Mouse (Mus musculus) lung, adult 2 months (tissue): Measurements from ENCODE around the gene Smim4. TPM values are rescaled to one million over a fixed set of nuclear protein-coding genes. Genes with fewer than 3 reads are reported as not detected.

Source experiments
- DNase-seq: peaks from one replicate; pipeline ENCODE4 v3.0.0; 2022
- H3K4me1 ChIP-seq: fragments of 200-500 bp; 2 replicates; pipeline ENCODE4 v1.6.1; 2011; ENCODE audit warnings: low read length; ENCODE audit not compliant: control insufficient read depth, insufficient read depth
- H3K4me3 ChIP-seq: fragments of 200-500 bp; replicated peaks from 2 replicates; pipeline ENCODE3; 2011; ENCODE audit warnings: low read depth, mild to moderate bottlenecking, control low read depth, low read length; ENCODE audit errors: extremely low read depth
- CTCF ChIP-seq: fragments of 200-500 bp; IDR thresholded peaks from 2 replicates; pipeline ENCODE4 v1.5.1; 2011; ENCODE audit warnings: mild to moderate bottlenecking, low read length, control low read depth; ENCODE audit not compliant: insufficient read depth
- POLR2A ChIP-seq: fragments of 200-500 bp; IDR thresholded peaks from 2 replicates; pipeline ENCODE4 v1.6.1; 2011; ENCODE audit warnings: low read depth, mild to moderate bottlenecking, control low read depth, low read length, borderline replicate concordance; ENCODE audit errors: extremely low read depth
- WGBS: fragments of 180-500 bp; shearing (Covaris S2); methylation state at CpG from one replicate; pipeline ENCODE4 v1.1.7; 2018; 5-methylcytosine and 5-hydroxymethylcytosine counted together
- polyA plus RNA-seq: library from polyadenylated mRNA; depleted of rRNA; stranded (reverse); fragments of >200 nt; gene quantifications from 2 replicates; pipeline ENCODE4 v1.2.3, GENCODE M21; 2012

The Smim4 gene
- polyA plus RNA-seq, 1 experiment: 58.1 TPM

GRCm38 (mm10) chr14:31126826-31127225 is 1.9 kb downstream of the Smim4 start:
- DNase-seq: no peak
- Histone ChIP-seq H3K4me3 (peak overlapping the region; percentile 13), H3K4me1 (peaks cover 6% of the 10 kb centered on the region)
- WGBS: 82% methylated on average over 8 of the region's 8 CpGs
- no peak for TF ChIP-seq CTCF
- TF ChIP-seq POLR2A: no peak

- DNase-seq: no peak
- Histone ChIP-seq H3K4me3 (no peak overlapping the region), H3K4me1 (peaks cover 6% of the 10 kb centered on the region)
- TF ChIP-seq POLR2A (no peak), CTCF (no peak)
- 48% methylated on average over 9 of the region's 9 CpGs for WGBS
These were observed 3.4 kb downstream of the Smim4 start for GRCm38 (mm10) chr14:31125106-31126075.

- TF ChIP-seq CTCF (no peak), POLR2A (no peak)
- no peak for DNase-seq
- no peak overlapping the region for H3K4me3 ChIP-seq
- WGBS: 34% methylated on average over 2 of the region's 2 CpGs
- H3K4me1 ChIP-seq: peaks cover 4% of the 10 kb centered on the region
These were observed 13.2 kb downstream of the Smim4 start for GRCm38 (mm10) chr14:31115522-31115921.

DNA sequence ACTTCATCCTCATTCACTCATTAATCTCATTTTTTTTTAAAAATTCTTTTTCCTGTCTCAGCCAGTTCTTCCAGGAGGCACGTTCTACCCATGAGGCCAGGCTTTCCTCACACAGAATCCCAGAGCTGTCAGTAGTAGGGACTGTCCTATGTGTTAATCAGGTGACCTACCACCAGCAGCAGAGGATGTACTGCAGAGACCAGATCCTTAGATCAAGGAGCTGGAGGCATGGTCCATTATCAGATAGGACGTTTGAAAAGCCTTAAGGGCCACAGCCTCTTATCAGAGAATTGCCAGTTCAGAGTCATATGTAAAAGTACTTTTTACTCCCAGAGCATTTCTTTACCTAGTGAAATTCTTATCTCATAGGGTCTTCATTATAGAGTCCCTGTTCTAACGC is 14.7 kb downstream of the Smim4 start:
- H3K4me1 ChIP-seq: peaks cover 4% of the 10 kb centered on the region
- DNase-seq: no peak
- WGBS: 69% methylated on average over 3 of the region's 3 CpGs
- no peak for TF ChIP-seq CTCF
- TF ChIP-seq POLR2A: no peak
- H3K4me3 ChIP-seq: no peak overlapping the region

- WGBS: 61% methylated on average over 5 of the region's 5 CpGs
- TF ChIP-seq POLR2A (no peak), CTCF (no peak)
- Histone ChIP-seq H3K4me3 (no peak overlapping the region), H3K4me1 (peaks cover 4% of the 10 kb centered on the region)
- DNase-seq: no peak
These were observed 16.6 kb downstream of the Smim4 start for GRCm38 (mm10) chr14:31112187-31112586.

DNA sequence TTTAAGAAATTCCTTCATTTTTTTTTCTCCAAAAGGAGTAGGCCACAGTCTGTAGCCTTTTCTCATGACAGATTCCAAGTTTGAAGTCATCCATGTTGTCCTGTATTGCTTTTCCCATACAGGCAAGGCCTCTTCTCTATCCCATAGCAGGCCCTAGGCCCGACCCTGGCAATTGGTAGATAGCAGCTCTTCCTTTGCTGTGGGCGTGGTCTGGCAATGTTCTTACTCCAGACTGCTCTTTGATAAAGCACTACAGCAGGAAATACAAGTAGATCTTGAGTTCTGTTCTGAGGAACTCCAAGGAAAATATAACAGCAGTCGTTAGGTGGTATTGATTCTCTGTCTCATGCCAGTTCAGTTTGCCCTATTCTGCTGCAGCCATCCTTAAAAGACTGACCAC is 18.1 kb downstream of the Smim4 start:
- Histone ChIP-seq H3K4me1 (peaks cover 4% of the 10 kb centered on the region), H3K4me3 (no peak overlapping the region)
- TF ChIP-seq CTCF: no peak
- 49% methylated on average over 3 of the region's 3 CpGs for WGBS
- DNase-seq: no peak

- 71% methylated on average over 2 of the region's 2 CpGs for WGBS
- TF ChIP-seq POLR2A: no peak
- TF ChIP-seq CTCF: no peak
- no peaks in the 10 kb centered on the region for H3K4me1 ChIP-seq
- H3K4me3 ChIP-seq: no peak overlapping the region
- DNase-seq: no peak
These were observed 23.6 kb downstream of the Smim4 start for GRCm38 (mm10) chr14:31105156-31105555.

DNA sequence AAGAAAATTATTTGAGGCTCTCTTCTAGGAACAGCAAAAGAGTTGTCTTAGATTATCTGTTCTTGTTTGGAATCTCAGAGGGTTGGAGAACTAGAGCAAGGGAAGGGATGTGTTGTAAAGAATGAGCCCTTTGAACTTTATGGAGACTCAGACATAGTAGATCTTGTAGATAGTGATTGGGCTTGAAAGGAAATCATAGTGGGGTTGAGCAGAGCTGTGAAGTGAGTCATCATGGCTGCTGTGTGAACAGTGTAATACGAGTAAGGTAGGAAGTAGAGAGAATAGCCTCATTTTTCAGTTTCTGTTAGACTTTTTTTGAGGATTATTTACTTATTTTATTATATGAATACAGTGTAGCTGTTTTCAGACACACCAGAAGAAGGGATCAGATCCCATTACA is 38.8 kb downstream of the Smim4 start:
- no peak for TF ChIP-seq POLR2A
- no peak for TF ChIP-seq CTCF
- Histone ChIP-seq H3K4me1 (no peaks in the 10 kb centered on the region), H3K4me3 (no peak overlapping the region)
- DNase-seq: no peak
- WGBS: 57% methylated on average over 1 of the region's 1 CpGs

DNA sequence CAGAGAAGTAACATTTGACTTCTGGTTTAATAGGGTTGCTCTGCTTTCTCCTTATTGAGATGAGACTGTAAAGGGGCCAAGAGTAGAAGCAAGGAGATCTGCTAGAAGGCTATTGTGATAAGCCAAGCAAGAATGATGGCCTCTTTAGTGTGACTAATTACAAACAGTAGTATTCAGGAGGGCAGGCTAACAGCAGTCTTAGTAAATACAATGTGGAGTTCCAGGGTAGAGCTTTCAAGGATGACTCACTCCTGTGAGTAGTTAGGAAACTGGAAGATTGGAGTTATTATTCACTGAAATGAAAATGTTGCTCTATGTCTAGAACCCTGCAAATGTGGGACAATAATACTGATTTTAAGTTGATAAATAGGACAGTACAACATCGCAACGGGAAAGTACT is 40.2 kb downstream of the Smim4 start:
- WGBS: 96% methylated on average over 2 of the region's 2 CpGs
- no peak for DNase-seq
- no peaks in the 10 kb centered on the region for H3K4me1 ChIP-seq
- no peak overlapping the region for H3K4me3 ChIP-seq
- TF ChIP-seq CTCF (no peak), POLR2A (no peak)

- Histone ChIP-seq H3K4me3 (no peak overlapping the region), H3K4me1 (no peaks in the 10 kb centered on the region)
- DNase-seq: no peak
- TF ChIP-seq POLR2A (no peak), CTCF (peak; percentile 37; the same call in 1 of the 2 replicates)
- 76% methylated on average over 6 of the region's 6 CpGs for WGBS
These were observed 41.3 kb downstream of the Smim4 start for GRCm38 (mm10) chr14:31087433-31087832.
